Mouse (Mus musculus) myocyte (in vitro differentiated cells): ENCODE data around the gene 4930502E18Rik. TPM values are rescaled to one million over a fixed set of nuclear protein-coding genes. Genes with fewer than 3 reads are reported as not detected.

ENCODE experiments used
- H3K27me3 ChIP-seq: one replicate; pipeline ENCODE4 v1.6.1; 2011; ENCODE audit not compliant: control insufficient read depth, insufficient read depth, insufficient read length
- H3K36me3 ChIP-seq: one replicate; pipeline ENCODE4 v1.6.1; 2011; ENCODE audit not compliant: control insufficient read depth, insufficient read depth
- H3K4me2 ChIP-seq: one replicate; pipeline ENCODE4 v1.6.1; 2011; ENCODE audit warnings: low read depth, control low read depth
- H3K4me3 ChIP-seq: one replicate; pipeline ENCODE4 v1.5.1; 2011; ENCODE audit warnings: mild to moderate bottlenecking, control low read depth, moderate library complexity
- H3K79me2 ChIP-seq: one replicate; pipeline ENCODE4 v1.6.1; 2011; ENCODE audit not compliant: control insufficient read depth, insufficient read depth
- H3ac ChIP-seq: one replicate; pipeline ENCODE4 v1.6.1; 2011; ENCODE audit not compliant: control insufficient read depth, insufficient read length
- CEBPB ChIP-seq: IDR thresholded peaks from 2 replicates; pipeline ENCODE4 v1.6.1; 2011; ENCODE audit warnings: mild to moderate bottlenecking, moderate library complexity; ENCODE audit not compliant: poor library complexity, insufficient read depth, severe bottlenecking
- E2F4 ChIP-seq: IDR thresholded peaks from one replicate; pipeline ENCODE4 v1.6.1; 2011; ENCODE audit warnings: mild to moderate bottlenecking, control low read depth, moderate library complexity; ENCODE audit not compliant: insufficient read depth
- MAX ChIP-seq: IDR thresholded peaks from one replicate; pipeline ENCODE4 v1.6.1; 2011; ENCODE audit warnings: low read depth, mild to moderate bottlenecking, control low read depth
- MYOD1 ChIP-seq, 3 experiments: IDR thresholded peaks; one replicate each; pipeline ENCODE4 v1.6.1; 2011; ENCODE audit warnings: control low read depth in 2 of 3, low read depth in 2 of 3, mild to moderate bottlenecking in 2 of 3, moderate library complexity in 1 of 3; ENCODE audit not compliant: insufficient read length in 2 of 3, control insufficient read depth in 1 of 3
- MYOG ChIP-seq, 3 experiments: IDR thresholded peaks; one replicate each; pipeline ENCODE4 v1.6.1; 2011; ENCODE audit warnings: control low read depth in 2 of 3, low read depth in 2 of 3, mild to moderate bottlenecking in 2 of 3; ENCODE audit not compliant: insufficient read length in 2 of 3, control insufficient read depth in 1 of 3, insufficient read depth in 1 of 3
- POLR2A ChIP-seq: IDR thresholded peaks from one replicate; pipeline ENCODE4 v1.6.1; 2011; ENCODE audit warnings: low read depth, mild to moderate bottlenecking, control low read depth, moderate library complexity; ENCODE audit not compliant: insufficient read length
- POLR2AphosphoS2 ChIP-seq: IDR thresholded peaks from one replicate; pipeline ENCODE4 v1.6.1; 2011; ENCODE audit warnings: low read depth, control low read depth; ENCODE audit not compliant: insufficient read length
- REST ChIP-seq: IDR thresholded peaks from one replicate; pipeline ENCODE4 v1.6.1; 2011; ENCODE audit warnings: mild to moderate bottlenecking, control low read depth, moderate library complexity; ENCODE audit not compliant: insufficient read depth, insufficient read length
- SRF ChIP-seq: IDR thresholded peaks from one replicate; pipeline ENCODE4 v1.6.1; 2011; ENCODE audit warnings: low read depth; ENCODE audit not compliant: control insufficient read depth, insufficient read length
- TCF12 ChIP-seq: IDR thresholded peaks from one replicate; pipeline ENCODE4 v1.6.1; 2011; ENCODE audit warnings: mild to moderate bottlenecking, control low read depth; ENCODE audit not compliant: poor library complexity, insufficient read depth, severe bottlenecking
- TCF3 ChIP-seq: IDR thresholded peaks from one replicate; pipeline ENCODE4 v1.6.1; 2011; ENCODE audit warnings: low read depth, control low read depth; ENCODE audit not compliant: insufficient read length
- USF1 ChIP-seq: IDR thresholded peaks from one replicate; pipeline ENCODE4 v1.6.1; 2011; ENCODE audit warnings: low read depth, mild to moderate bottlenecking, control low read depth, moderate library complexity
- polyA plus RNA-seq: library from polyadenylated mRNA; unstranded; fragments of >200 nt; fragmentation: generic; extraction: Trizol; gene quantifications from one replicate; pipeline ENCODE4 v1.2.1, GENCODE M21; 2012; ENCODE audit warnings: missing spikeins

The 4930502E18Rik gene
- polyA plus RNA-seq, 1 experiment, result 0.05 TPM

DNA sequence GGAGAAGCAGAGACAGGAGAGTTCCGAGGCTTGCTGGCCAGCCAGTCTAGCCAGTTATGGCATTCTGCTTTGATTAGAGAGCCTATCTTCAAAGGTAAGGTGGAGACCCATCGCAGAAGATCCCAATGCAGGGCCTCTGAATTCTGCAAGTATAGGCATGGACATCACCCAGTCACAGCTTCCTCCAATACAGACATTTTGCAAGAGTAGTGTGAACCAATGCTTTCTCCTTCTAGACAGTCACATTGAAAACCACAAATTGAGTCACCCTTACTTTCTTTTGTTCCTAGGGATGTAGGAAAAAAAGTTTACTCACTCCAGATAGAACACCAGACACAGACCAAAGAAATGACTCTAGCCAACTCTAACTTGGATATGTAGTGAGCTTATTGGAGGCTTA lies 4.3 kb downstream of the 4930502E18Rik start:
- no peaks in the 10 kb centered on the region for H3K36me3 ChIP-seq
- H3ac ChIP-seq, result no peak overlapping the region
- H3K4me3 ChIP-seq, result no peak overlapping the region
- no peak for TF ChIP-seq REST
- TF ChIP-seq MYOD1 (IDR thresholded peaks at IDR 0.05; ENCODE audit: control insufficient read depth in 1 of 3, insufficient read length in 2 of 3, low read depth in 2 of 3), result no peak
- TF ChIP-seq MYOG (IDR thresholded peaks at IDR 0.05; ENCODE audit: control insufficient read depth in 1 of 3, insufficient read depth in 1 of 3, insufficient read length in 2 of 3, low read depth in 2 of 3), result no peak
- TF ChIP-seq MAX, result no peak
- TF ChIP-seq TCF3, result no peak
- TF ChIP-seq TCF12, result no peak
- no peak overlapping the region for H3K4me2 ChIP-seq
- H3K27me3 ChIP-seq, result no peaks in the 10 kb centered on the region
- H3K79me2 ChIP-seq, result no peaks in the 10 kb centered on the region

DNA sequence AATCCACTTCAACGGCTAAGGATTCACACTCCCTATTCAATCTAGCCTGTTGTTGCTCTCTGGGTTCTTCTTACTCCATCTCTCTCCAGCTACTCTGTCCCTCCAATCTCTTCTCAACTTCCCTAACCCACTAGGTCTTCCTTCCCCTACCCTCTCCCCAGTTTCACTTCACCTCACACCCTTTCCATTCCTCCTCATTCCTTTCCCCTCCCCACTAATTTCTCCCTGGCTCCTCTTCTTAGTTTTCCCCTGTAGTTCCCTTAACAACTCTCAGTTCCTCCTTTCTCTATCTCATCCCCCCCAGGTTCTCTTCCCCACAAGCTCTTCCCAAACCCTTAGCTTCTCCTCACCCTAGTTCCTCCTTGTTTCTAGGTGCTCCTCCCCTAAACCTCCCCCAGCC lies 28.2 kb downstream of the 4930502E18Rik start:
- Histone ChIP-seq H3K36me3 (no peaks in the 10 kb centered on the region), H3K27me3 (no peaks in the 10 kb centered on the region), H3K4me3 (no peak overlapping the region), H3K4me2 (no peak overlapping the region), H3ac (no peak overlapping the region), H3K79me2 (no peaks in the 10 kb centered on the region)
- no peak for TF ChIP-seq MAX
- no peak for TF ChIP-seq POLR2AphosphoS2
- TF ChIP-seq CEBPB, result no peak
- no peak for TF ChIP-seq MYOD1 (IDR thresholded peaks at IDR 0.05; ENCODE audit: control insufficient read depth in 1 of 3, insufficient read length in 2 of 3, low read depth in 2 of 3)
- TF ChIP-seq MYOG (IDR thresholded peaks at IDR 0.05; ENCODE audit: control insufficient read depth in 1 of 3, insufficient read depth in 1 of 3, insufficient read length in 2 of 3, low read depth in 2 of 3), result no peak

DNA sequence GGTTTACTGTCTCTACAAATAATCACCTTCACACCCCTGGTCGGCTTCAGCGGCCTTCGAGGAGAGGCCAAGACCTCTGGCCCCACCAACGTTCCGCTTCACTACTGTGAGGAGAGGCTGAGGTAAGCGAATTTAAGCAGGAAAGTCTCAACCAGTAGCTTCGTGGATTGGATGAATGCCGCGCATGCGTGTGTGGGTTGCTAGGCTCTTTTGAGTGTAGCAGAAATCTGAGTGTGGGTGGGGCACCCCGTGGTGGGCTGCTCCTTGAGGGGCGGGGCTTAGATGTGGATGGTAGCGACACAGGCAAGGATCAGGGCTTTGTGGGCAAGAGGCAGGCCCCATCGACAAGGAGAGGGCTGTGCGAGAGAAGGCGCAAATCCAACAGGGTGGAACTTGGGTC lies 33.1 kb downstream of the 4930502E18Rik start, which contains the start of gene 1700013H16Rik:
TSS of gene 1700013H16Rik (minus strand) at position 96 of the 400 bp plus-strand sequence.
- no peak within 1 kb of the TSS for H3K4me2 ChIP-seq
- no peaks in the 10 kb centered on the region for H3K79me2 ChIP-seq
- no peak within 1 kb of the TSS for H3K4me3 ChIP-seq
- TF ChIP-seq POLR2AphosphoS2, result no peak
- TF ChIP-seq MYOD1 (IDR thresholded peaks at IDR 0.05; ENCODE audit: control insufficient read depth in 1 of 3, insufficient read length in 2 of 3, low read depth in 2 of 3), result no peak
- TF ChIP-seq E2F4, result no peak
- TF ChIP-seq REST, result no peak
- no peak for TF ChIP-seq MYOG (IDR thresholded peaks at IDR 0.05; ENCODE audit: control insufficient read depth in 1 of 3, insufficient read depth in 1 of 3, insufficient read length in 2 of 3, low read depth in 2 of 3)
- no peak for TF ChIP-seq MAX
- no peak for TF ChIP-seq SRF
- no peak for TF ChIP-seq TCF3
- no peak for TF ChIP-seq CEBPB
- TF ChIP-seq TCF12, result no peak
- no peaks in the 10 kb centered on the region for H3K36me3 ChIP-seq
- no peaks in the 10 kb centered on the region for H3K27me3 ChIP-seq
- H3ac ChIP-seq, result no peak within 1 kb of the TSS

DNA sequence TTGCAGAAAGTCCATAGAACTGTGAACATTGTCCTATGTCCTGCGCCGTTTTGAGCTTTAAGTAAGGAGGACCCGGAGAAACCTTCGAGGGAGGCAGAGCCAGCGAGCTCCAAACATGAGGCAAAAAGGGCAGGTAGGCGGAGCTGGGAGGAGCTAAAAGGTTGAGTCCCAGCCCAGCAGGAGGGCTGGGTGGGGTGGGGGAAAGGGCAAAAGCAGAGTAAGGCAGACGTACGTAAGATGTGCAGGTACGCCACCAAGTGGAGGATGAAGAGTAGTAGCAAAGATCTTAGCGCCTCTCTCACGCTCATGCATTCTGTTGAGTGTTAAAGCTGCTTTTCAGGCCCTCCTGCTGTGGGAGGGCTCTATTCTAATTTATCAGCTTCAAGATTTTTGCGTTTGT lies 51.6 kb downstream of the 4930502E18Rik start, which contains the start of gene Zfp36l3:
TSS of gene Zfp36l3 (minus strand) at position 119 of the 400 bp plus-strand sequence.
- Histone ChIP-seq H3K36me3 (no peaks in the 10 kb centered on the region), H3K4me2 (no peak within 1 kb of the TSS), H3K79me2 (no peaks in the 10 kb centered on the region), H3K4me3 (no peak within 1 kb of the TSS), H3ac (no peak within 1 kb of the TSS), H3K27me3 (no peaks in the 10 kb centered on the region)
- TF ChIP-seq REST (no peak), TCF3 (no peak), MYOG (IDR thresholded peaks at IDR 0.05; ENCODE audit: control insufficient read depth in 1 of 3, insufficient read depth in 1 of 3, insufficient read length in 2 of 3, low read depth in 2 of 3) (no peak), E2F4 (no peak), MAX (no peak), USF1 (no peak), POLR2AphosphoS2 (no peak), TCF12 (no peak), POLR2A (no peak), MYOD1 (IDR thresholded peaks at IDR 0.05; ENCODE audit: control insufficient read depth in 1 of 3, insufficient read length in 2 of 3, low read depth in 2 of 3) (no peak), CEBPB (no peak), SRF (no peak)

Other genes with a start within 250 kb of the 4930502E18Rik start
- 3.3 TPM for gene Rtl8c, start 116.8 kb upstream of the 4930502E18Rik start, polyA plus RNA-seq
- not detected for gene Gm14597, start 115.8 kb upstream of the 4930502E18Rik start, polyA plus RNA-seq
- 83.8 TPM for gene Rtl8a, start 81.1 kb upstream of the 4930502E18Rik start, polyA plus RNA-seq
- gene Rtl8b, start 54.4 kb upstream of the 4930502E18Rik start, polyA plus RNA-seq, result 75.5 TPM
- gene 1700013H16Rik, start 33.0 kb downstream of the 4930502E18Rik start, polyA plus RNA-seq, result not detected
- 0.06 TPM for gene Zfp36l3, start 51.6 kb downstream of the 4930502E18Rik start, polyA plus RNA-seq
- gene Xlr, start 72.9 kb downstream of the 4930502E18Rik start, polyA plus RNA-seq, result 22.0 TPM